Mouse (Mus musculus): Measurements from ENCODE around the gene Ppp2r5c. TPM values are rescaled to one million over a fixed set of nuclear protein-coding genes. Genes with fewer than 3 reads are reported as not detected.

The Ppp2r5c gene
- polyA plus RNA-seq, 1 experiment: 136 TPM

- Histone ChIP-seq H3K27me3 (ENCODE audit: control insufficient read depth, insufficient read depth, low read length) (no peaks in the 10 kb centered on the region), H3K27ac (ENCODE audit: insufficient read depth, low read length) (no peak overlapping the region), H3K4me1 (ENCODE audit: control insufficient read depth, insufficient read depth, low read length) (no peaks in the 10 kb centered on the region), H3K4me3 (replicated peaks; ENCODE audit: insufficient read depth, low read depth, low read length) (no peak overlapping the region)
- DNase-seq: no peak
- TF ChIP-seq CTCF (IDR thresholded peaks at IDR 0.05; ENCODE audit: borderline replicate concordance, insufficient read depth, low read depth, low read length) (no peak), POLR2A (IDR thresholded peaks at IDR 0.05; ENCODE audit: borderline replicate concordance, insufficient read depth, low read length) (no peak)
- 74% methylated on average over 3 of the region's 3 CpGs for WGBS
Measured at GRCm38 (mm10) chr12:110472247-110472646, 25.3 kb downstream of the Ppp2r5c start.

GRCm38 (mm10) chr12:110474497-110474896 lies 27.6 kb downstream of the Ppp2r5c start:
- Histone ChIP-seq H3K4me3 (replicated peaks; ENCODE audit: insufficient read depth, low read depth, low read length) (no peak overlapping the region), H3K27me3 (ENCODE audit: control insufficient read depth, insufficient read depth, low read length) (no peaks in the 10 kb centered on the region), H3K27ac (ENCODE audit: insufficient read depth, low read length) (no peak overlapping the region), H3K4me1 (ENCODE audit: control insufficient read depth, insufficient read depth, low read length) (no peaks in the 10 kb centered on the region)
- no peak for DNase-seq
- 83% methylated on average over 8 of the region's 8 CpGs for WGBS
- no peak for TF ChIP-seq POLR2A (IDR thresholded peaks at IDR 0.05; ENCODE audit: borderline replicate concordance, insufficient read depth, low read length)
- TF ChIP-seq CTCF (IDR thresholded peaks at IDR 0.05; ENCODE audit: borderline replicate concordance, insufficient read depth, low read depth, low read length): no peak

- Histone ChIP-seq H3K4me1 (ENCODE audit: control insufficient read depth, insufficient read depth, low read length) (no peaks in the 10 kb centered on the region), H3K27me3 (ENCODE audit: control insufficient read depth, insufficient read depth, low read length) (no peaks in the 10 kb centered on the region), H3K4me3 (replicated peaks; ENCODE audit: insufficient read depth, low read depth, low read length) (no peak overlapping the region), H3K27ac (ENCODE audit: insufficient read depth, low read length) (no peak overlapping the region)
- DNase-seq: no peak
- TF ChIP-seq POLR2A (IDR thresholded peaks at IDR 0.05; ENCODE audit: borderline replicate concordance, insufficient read depth, low read length) (no peak), CTCF (IDR thresholded peaks at IDR 0.05; ENCODE audit: borderline replicate concordance, insufficient read depth, low read depth, low read length) (no peak)
- 87% methylated on average over 9 of the region's 9 CpGs for WGBS
Measured at GRCm38 (mm10) chr12:110476561-110476960, 29.6 kb downstream of the Ppp2r5c start.

- Histone ChIP-seq H3K27ac (ENCODE audit: insufficient read depth, low read length) (no peak overlapping the region), H3K4me1 (ENCODE audit: control insufficient read depth, insufficient read depth, low read length) (no peaks in the 10 kb centered on the region), H3K27me3 (ENCODE audit: control insufficient read depth, insufficient read depth, low read length) (no peaks in the 10 kb centered on the region), H3K4me3 (replicated peaks; ENCODE audit: insufficient read depth, low read depth, low read length) (no peak overlapping the region)
- 89% methylated on average over 8 of the region's 8 CpGs for WGBS
- TF ChIP-seq CTCF (IDR thresholded peaks at IDR 0.05; ENCODE audit: borderline replicate concordance, insufficient read depth, low read depth, low read length) (no peak), POLR2A (IDR thresholded peaks at IDR 0.05; ENCODE audit: borderline replicate concordance, insufficient read depth, low read length) (no peak)
- no peak for DNase-seq
Measured at GRCm38 (mm10) chr12:110477906-110478305, 31.0 kb downstream of the Ppp2r5c start.

GRCm38 (mm10) chr12:110478601-110479008 lies 31.7 kb downstream of the Ppp2r5c start:
- TF ChIP-seq POLR2A (IDR thresholded peaks at IDR 0.05; ENCODE audit: borderline replicate concordance, insufficient read depth, low read length): no peak
- TF ChIP-seq CTCF (IDR thresholded peaks at IDR 0.05; ENCODE audit: borderline replicate concordance, insufficient read depth, low read depth, low read length): no peak
- Histone ChIP-seq H3K27me3 (ENCODE audit: control insufficient read depth, insufficient read depth, low read length) (no peaks in the 10 kb centered on the region), H3K4me1 (ENCODE audit: control insufficient read depth, insufficient read depth, low read length) (no peaks in the 10 kb centered on the region), H3K4me3 (replicated peaks; ENCODE audit: insufficient read depth, low read depth, low read length) (no peak overlapping the region), H3K27ac (ENCODE audit: insufficient read depth, low read length) (no peak overlapping the region)
- DNase-seq: no peak
- WGBS: 72% methylated on average over 9 of the region's 9 CpGs

GRCm38 (mm10) chr12:110479268-110479667 lies 32.3 kb downstream of the Ppp2r5c start:
- H3K27ac ChIP-seq (ENCODE audit: insufficient read depth, low read length): no peak overlapping the region
- 57% methylated on average over 12 of the region's 12 CpGs for WGBS

GRCm38 (mm10) chr12:110480701-110481100 lies 33.8 kb downstream of the Ppp2r5c start:
- H3K4me3 ChIP-seq (replicated peaks; ENCODE audit: insufficient read depth, low read depth, low read length): no peak overlapping the region
- WGBS: 84% methylated on average over 4 of the region's 4 CpGs
- no peaks in the 10 kb centered on the region for H3K27me3 ChIP-seq (ENCODE audit: control insufficient read depth, insufficient read depth, low read length)
- no peak for DNase-seq
- TF ChIP-seq CTCF (IDR thresholded peaks at IDR 0.05; ENCODE audit: borderline replicate concordance, insufficient read depth, low read depth, low read length) (no peak), POLR2A (IDR thresholded peaks at IDR 0.05; ENCODE audit: borderline replicate concordance, insufficient read depth, low read length) (no peak)
- H3K27ac ChIP-seq (ENCODE audit: insufficient read depth, low read length): no peak overlapping the region
- H3K4me1 ChIP-seq (ENCODE audit: control insufficient read depth, insufficient read depth, low read length): peaks cover 3% of the 10 kb centered on the region; the same call in 1 of the 2 replicates

More at GRCm38 (mm10) chr12:110479268-110479667, 32.3 kb downstream of the Ppp2r5c start:
- H3K27me3 ChIP-seq (ENCODE audit: control insufficient read depth, insufficient read depth, low read length): no peaks in the 10 kb centered on the region
- H3K4me1 ChIP-seq (ENCODE audit: control insufficient read depth, insufficient read depth, low read length): no peaks in the 10 kb centered on the region
- TF ChIP-seq POLR2A (IDR thresholded peaks at IDR 0.05; ENCODE audit: borderline replicate concordance, insufficient read depth, low read length) (no peak), CTCF (IDR thresholded peaks at IDR 0.05; ENCODE audit: borderline replicate concordance, insufficient read depth, low read depth, low read length) (no peak)
- DNase-seq: no peak
- no peak overlapping the region for H3K4me3 ChIP-seq (replicated peaks; ENCODE audit: insufficient read depth, low read depth, low read length)

GRCm38 (mm10) chr12:110483761-110484160 lies 36.8 kb downstream of the Ppp2r5c start:
- TF ChIP-seq CTCF (IDR thresholded peaks at IDR 0.05; ENCODE audit: borderline replicate concordance, insufficient read depth, low read depth, low read length): no peak
- TF ChIP-seq POLR2A (IDR thresholded peaks at IDR 0.05; ENCODE audit: borderline replicate concordance, insufficient read depth, low read length): no peak
- H3K4me3 ChIP-seq (replicated peaks; ENCODE audit: insufficient read depth, low read depth, low read length): no peak overlapping the region
- H3K27me3 ChIP-seq (ENCODE audit: control insufficient read depth, insufficient read depth, low read length): no peaks in the 10 kb centered on the region
- peaks cover 5% of the 10 kb centered on the region for H3K4me1 ChIP-seq (ENCODE audit: control insufficient read depth, insufficient read depth, low read length)
- H3K27ac ChIP-seq (ENCODE audit: insufficient read depth, low read length): no peak overlapping the region
- WGBS: 57% methylated on average over 6 of the region's 6 CpGs
- no peak for DNase-seq
